Mouse (Mus musculus) bone marrow macrophage, adult 2 months (primary cell): Measurements from ENCODE around the gene Syn3.

ENCODE experiments used
- CTCF ChIP-seq: IDR thresholded peaks from 2 replicates; pipeline ENCODE4 v1.5.1; 2012; ENCODE audit warnings: low read depth, mild to moderate bottlenecking, low read length, moderate library complexity
- POLR2A ChIP-seq: IDR thresholded peaks from 2 replicates; pipeline ENCODE4 v1.6.1; 2012; ENCODE audit warnings: mild to moderate bottlenecking, low read depth, low read length, borderline replicate concordance

DNA sequence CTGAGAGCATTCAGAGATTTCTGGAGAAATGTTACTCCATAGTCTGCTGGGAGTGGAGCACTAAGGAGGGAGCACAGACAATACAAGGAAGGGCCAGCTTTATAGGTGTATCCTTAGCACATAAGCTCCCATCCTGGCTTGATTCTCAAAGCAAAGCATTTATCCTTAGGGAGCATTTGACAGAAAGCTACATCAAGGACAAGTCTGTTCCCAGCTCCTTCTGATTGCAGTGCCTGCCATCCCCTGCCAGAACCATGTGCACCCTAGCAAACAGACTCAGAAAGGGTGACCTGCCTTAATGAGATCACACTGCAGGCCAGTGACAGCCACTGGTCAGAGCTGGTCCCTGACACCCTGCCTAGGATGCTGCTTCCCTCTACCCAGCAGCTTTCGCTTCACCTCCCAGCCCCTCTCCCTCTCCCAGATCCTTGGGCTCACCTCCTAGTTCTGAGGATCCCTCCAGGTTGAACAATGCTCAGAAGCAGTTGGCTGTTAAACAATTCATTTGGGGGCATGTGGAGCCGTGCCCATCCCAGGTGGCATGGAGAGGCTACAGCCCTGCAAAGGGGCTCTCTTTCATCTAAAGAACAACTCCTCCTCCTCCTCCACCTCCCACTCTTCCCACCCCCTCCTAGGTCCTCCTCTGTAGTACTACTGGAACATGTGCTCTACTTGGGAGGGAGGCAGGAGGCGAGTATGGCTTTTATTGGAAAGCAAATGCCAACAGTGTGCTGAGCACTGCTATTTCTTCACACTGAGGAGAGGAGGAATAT lies 7.2 kb downstream of the Syn3 start:
- TF ChIP-seq CTCF (no peak), POLR2A (no peak)
